Mouse (Mus musculus) lung, postnatal 0 days (tissue): ENCODE measurements around the gene Tnfsf10.

Experiments
- CTCF ChIP-seq: IDR thresholded peaks from 2 replicates; pipeline ENCODE4 v1.5.1; 2016; ENCODE audit warnings: antibody characterized with exemption, mild to moderate bottlenecking
- EP300 ChIP-seq: IDR thresholded peaks from 2 replicates; pipeline ENCODE4 v1.6.1; 2016; ENCODE audit warnings: antibody characterized with exemption, mild to moderate bottlenecking, control low read depth

DNA sequence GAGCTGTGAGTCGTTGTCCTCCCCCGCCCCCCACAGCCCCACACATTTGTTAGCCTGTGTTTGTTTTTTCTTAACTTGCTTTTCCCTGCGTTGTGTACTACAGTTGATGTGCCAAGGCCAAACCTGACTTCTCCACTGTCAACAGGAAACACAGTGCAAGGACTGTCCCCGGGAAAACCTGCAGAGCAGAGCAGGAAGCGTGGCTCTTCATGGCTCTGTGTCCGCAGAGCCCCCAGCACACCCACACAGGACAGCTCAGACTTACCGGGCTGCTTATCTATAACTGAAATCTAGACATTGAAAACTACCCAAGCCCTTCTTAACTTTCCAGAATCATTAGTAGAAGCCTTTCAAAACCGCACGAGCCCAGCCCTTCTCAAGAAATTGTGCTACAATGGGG, 31.8 kb upstream of the Tnfsf10 start:
- TF ChIP-seq CTCF, result no peak
- TF ChIP-seq EP300, result peak; percentile 31; the same call in 1 of the 2 replicates
